Mouse (Mus musculus): ENCODE data around the gene Ergic1.
A peak's percentile ranks its signal among the peaks of the same experiment; 100 is the strongest.

The Ergic1 gene

DNA sequence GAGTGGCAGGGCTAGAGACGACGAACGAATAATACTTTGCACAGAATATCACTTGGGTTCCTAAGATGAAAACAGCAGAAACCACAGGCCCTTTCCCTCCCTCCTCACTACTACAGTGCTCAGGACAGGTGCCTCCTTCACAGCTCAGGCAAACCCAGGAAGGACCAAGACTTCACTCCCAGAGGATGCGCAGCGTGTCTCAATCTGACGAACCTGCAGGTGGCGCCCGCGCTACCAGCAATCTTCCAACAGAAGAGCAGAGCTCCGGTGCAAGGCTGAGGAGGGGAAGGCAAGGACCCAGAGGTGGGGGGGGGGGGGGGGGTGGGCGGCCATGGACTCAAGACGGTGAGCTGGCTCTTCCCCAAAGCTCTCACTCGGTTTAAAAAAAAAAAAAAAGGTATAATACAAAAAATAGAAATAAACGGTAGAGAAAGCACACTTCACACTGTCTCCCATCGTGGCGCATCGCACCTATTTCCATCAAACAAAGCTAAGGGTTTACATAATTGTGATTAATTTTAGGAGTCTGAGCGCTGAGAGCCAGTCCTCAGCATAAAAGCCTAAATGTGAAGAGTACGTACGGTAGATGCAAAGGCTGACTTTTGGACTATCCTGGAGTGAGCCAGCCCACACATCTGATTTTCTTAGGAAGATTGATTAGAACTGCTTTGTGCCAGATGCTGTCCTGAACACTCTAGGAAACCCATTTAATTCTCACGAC, 99.1 kb downstream of the Ergic1 start:
- DNase-seq (ENCODE audit: extremely low spot score), result peak; percentile 73

DNA sequence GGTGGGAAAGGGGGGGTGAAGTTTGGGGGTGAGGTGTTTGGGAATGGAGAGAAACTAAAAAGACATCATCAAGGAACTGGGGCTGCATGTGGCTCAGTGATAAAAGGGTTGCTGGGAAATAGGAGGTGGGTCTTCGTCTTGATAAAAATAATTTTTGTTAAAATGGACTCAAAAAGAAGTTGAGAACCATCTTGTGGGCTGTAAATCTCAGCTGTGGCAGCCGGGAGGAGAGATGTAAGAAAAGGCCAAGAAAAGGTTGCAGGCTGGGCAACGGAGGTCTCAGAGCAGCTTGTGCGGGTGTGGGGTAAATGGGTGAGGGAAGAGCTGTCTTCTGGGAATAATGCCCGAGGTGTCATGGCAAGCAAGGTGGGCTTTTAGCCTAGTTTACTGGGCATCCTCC, 100.9 kb downstream of the Ergic1 start:
- DNase-seq (ENCODE audit: extremely low spot score), result no peak

DNA sequence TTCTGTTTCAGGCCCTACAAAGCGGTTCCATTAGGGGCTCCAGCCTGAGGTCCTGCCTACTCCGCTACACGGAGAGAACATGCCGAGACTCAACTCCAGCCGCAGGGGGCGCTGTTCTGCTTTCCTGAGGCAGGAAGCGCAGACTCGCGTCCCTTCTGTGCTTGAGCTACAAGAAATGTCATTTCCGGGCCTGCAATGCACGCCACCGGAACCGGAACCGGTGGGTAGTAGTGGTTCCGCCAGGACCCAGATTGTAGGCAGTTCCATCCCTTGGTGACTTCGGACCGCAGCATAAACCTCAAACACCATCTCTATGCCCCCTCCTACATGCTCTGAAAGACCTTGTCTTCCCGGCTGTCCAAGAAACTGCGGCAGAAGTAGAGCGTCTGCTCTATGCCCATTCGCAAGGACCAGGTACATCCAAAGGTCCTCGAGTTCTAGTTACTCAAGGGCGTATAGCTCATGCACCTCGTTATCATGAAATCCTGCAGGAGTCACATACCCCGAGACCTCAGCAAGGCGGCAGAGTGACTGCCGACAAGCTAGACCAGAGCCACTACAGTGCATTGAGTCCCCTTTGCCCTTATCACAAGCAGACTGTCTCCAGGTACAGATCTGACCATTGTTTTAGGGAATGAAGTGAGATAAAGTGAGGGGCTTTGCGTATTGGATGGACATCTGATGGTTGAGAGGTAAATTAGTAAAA, 101.8 kb downstream of the Ergic1 start, which contains the start of gene Atp6v0e:
Gene Atp6v0e, plus strand, starts transcription at position 254 of the 706 bp plus-strand sequence.
- peak; percentile 90 for DNase-seq (ENCODE audit: extremely low spot score)

DNA sequence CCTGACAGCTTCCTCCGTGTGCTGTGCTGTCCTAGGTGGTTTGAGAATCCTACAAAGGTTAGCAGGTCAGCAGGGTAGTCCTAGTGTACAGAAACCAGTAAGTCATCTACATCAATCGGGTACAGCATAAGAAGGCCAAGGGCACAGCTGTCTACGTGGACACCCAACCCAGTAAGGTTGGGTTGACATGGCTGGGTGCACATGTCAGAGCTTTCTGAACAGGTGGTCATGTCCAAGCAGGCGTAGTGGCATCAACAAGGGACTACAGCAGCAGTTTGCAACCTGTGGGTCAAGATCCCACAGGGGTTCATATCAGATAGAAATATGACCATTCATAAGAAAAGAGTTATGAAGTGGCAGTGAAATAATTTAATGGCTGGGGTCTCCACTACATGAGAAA, 104.3 kb downstream of the Ergic1 start:
- no peak for DNase-seq (ENCODE audit: extremely low spot score)

DNA sequence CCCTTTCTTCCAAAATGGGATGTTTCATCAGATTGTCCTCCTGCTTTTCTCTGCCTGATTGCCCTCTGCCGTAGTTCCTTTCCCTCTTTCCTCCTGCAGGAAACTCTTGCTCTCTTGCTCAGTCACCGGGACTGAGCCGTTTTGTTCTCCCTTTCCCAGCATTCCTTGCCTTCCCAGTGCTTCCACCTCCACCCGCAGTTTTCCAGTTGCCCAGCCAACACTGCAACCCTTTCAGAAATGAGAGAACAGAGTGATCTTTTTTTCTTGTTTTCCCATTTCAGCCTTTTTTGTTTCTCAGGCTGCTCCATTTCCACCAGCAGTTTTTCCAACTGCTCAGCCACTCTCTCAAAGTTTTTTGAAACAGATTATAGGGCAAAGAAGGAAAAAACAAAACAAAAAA, 110.0 kb downstream of the Ergic1 start:
- DNase-seq (ENCODE audit: extremely low spot score), result no peak

DNA sequence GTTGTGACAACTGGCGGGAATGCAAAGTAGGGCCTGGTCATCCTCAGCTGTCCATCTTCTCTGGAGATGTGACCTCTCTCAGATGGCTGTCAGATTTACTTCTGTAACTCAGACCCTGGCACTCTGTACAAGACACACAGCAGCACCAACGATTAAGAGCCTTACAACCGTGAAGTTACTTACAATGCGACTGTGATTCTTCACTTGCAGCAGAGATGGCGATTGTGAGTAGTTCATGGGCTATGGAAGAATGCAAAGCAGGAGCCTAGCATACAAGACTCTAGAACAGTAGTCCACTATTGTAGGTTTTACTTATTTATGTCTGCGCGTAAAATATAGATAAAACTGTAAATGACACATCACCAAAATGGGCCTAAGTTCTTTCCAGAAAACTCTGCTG, 114.6 kb downstream of the Ergic1 start:
- DNase-seq (ENCODE audit: extremely low spot score), result no peak

DNA sequence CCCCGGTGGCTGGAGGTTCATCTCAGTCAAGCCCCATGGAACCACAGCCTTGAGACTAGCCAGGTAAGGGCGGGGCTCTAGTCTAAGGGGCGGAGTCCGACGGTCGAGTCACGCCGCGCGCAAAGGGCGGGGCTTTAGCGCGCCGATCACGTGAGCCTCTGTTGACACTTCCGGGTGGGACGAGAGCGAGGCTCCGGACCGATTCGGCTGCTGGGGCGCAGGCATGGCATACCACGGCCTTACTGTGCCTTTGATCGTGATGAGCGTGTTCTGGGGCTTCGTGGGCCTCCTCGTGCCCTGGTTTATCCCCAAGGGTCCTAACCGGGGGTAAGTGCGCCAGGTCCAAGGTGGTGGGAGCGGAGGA, 114.9 kb downstream of the Ergic1 start:
- peak; percentile 90 for DNase-seq (ENCODE audit: extremely low spot score)

DNA sequence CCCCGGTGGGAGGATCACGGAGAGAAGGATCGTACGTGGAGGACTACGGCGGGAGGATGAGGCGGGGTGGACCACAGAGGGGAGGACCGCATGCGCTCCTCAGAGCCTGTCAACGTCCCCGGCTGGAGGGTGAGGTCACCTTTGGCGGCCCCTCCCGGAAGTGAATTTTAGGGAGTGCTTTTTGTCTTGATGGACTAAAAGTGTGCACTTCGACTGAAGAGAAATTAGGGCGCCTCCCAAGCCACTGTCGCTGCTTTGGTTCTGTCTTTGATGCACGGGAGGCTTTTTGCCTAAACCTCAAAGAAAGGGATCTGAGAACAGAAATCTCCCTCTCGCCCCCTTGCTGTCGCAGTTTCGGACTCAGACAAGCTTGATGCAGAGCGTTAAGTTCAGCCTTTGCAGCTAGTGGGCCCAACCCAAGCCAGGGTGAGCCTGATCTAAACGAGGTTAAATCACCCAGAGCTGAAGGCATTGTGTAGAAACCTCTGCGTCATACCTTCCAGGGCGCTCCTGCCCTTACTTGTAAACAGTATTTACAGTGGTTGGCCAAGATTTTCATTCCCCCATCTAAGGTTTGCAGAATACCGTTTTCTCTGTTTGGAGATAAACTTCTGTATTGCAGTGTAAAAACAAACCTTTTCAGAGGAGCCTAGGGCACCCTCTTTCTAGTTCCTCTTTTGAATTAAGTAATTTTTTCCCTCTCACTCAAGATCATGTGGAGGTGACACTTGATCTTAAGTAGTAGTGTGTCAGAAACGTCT, 115.5 kb downstream of the Ergic1 start:
- DNase-seq (ENCODE audit: extremely low spot score), result no peak

DNA sequence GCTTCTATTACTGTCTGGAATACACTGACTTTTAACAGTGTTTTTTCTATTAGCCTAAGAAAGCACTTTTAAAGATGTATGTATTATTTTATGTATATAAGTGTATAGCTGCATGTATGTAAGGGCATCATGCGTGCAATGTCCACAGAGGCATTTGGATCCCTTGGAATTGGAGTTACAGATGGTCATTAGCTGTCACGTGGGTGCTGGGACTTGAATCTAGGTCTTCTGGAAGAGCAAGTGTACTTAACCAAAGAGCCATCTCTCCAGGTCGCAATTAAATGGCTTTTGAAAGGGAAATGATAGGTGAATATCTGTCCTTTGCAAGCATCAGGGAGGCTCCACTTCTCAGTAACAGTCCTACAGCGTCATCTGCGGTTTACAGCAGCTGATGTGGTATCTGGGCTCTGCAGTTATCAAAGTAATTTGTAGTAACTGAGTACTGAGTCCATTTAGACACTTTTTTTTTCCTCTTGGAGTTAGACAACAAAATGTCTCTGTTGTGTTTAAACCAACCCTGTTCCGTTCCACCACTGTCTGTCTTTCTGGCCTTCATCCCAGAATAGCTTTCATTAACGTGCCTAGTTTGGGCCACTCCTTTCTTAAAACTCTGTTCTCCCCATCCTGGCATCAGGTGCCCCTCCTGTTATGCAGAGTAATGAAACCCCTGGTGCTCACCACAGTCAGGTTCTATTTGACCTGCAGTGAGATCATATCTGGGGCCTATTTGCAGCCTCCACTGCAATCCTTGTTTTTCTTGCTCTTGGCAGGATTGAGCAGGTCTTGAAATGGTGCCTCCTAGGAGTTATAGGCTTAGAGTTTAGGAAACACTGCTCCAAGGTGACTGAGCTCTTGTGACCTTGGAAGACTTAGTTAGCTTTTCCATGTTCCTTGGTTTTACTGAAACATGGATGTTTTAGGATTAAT, 116.7 kb downstream of the Ergic1 start:
- DNase-seq (ENCODE audit: extremely low spot score), result no peak

DNA sequence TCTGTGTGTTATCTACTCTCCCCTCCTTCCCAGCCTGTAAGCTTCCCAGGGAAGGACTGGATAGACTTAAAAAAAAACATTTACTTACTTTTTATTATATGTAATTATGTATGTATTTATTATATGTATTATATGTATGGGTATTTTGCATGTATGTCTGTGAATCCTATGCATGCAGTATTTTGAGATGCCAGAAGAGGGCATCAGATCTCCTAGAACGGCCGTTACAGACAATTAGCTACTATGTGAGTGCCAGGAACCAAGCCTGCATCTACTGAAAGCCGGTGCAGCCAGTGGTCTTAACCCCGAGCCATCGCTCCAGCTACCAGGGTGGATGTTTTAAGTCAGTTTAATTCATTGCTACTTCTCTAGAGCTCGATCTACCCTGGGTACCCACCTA, 120.0 kb downstream of the Ergic1 start:
- no peak for DNase-seq (ENCODE audit: extremely low spot score)

DNA sequence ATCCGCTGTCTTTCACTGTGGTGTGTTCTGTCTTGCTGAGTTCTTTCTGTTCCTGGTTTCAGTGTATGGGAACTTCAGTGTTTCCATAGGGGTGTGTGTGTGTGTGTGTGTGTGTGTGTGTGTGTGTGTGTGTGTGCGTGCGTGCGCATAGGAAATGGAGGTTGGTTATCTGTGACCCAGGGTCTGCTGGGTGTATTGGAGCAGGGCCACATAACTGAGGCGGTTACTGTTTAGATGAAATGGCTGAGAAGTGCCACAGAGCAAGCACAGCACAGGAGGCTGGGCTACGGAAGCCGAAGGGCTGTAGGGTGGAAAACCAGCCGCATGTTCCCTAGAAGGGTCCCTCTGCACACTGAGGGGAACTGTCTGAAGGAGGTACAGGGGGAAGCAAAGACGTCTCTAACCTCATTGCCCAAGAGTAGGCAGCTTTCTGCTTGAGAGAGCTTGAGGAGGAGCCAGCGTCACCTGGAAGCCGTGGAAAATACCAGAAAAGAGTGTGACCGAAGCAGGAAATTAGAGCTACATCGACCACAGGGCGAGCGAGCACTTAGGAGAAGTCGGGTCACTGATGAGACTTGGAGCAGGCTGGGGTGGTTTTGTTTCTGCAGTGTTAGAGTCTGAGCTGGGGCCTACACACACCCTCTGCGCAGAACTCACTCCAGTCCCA, 125.2 kb downstream of the Ergic1 start:
- DNase-seq (ENCODE audit: extremely low spot score), result no peak

DNA sequence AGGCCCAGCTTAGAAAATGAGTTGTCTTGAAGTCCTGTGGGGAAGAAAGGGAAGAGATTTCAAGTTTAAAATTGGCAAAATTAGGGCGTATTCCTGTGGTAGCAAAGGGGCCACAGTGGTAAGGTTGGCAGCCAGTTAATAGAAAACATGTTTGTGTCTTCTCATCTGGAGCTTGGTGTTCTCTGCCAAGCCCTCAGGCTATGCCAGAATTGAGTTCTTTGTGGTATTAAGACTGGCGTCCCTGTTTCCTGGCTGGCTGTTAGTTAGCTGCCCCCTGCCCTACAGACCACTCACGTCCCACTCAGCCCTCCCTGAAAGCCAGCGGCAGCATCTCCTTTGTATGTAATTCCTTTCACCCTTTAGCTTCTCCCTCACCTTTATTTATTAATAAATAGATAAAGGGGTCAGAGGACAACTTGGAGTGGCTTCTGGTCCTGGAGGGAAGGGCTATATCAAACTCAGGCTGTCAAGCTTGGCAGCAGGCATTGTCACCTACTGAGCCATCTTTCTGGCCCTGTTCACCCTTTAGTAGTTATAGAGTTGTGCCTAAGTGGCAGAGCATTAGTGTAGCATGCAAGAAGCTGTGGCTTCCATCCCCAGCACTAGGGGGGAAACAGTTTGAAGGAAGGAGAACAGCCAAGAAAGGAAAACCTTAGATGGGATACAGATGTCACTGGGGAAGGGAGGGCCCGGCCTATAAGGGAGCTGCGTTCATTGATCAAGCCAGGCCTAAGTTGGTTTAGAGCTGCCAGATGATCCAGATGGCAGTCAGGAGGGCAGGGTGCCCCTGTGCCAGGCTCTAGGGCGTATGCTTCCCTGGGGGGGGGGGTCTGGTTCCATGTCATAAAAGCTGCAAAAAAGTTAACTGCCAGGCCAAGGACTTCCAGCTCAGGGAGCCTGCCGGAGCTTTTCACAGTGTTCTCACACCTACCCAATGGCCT, 127.8 kb downstream of the Ergic1 start:
- DNase-seq (ENCODE audit: extremely low spot score), result no peak

DNA sequence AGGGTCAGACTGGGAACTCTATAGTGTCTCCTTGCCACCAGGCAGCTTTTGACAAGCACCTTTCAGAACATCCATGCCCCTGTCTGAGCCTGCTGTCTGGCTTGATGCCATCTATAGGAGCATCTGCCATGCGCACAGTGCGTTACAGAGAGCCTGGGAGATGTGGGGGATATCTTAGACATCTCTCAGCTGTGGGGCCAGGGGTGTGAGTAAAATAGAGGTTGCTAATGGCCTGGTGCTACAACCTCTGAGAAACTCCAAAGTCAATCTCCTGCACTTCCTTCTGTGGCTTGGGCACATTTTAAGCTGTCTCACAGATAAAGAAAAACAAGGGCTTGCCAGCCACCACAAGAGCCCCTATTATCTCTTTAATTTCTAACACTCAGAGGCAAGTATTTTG, 128.5 kb downstream of the Ergic1 start:
- no peak for DNase-seq (ENCODE audit: extremely low spot score)

DNA sequence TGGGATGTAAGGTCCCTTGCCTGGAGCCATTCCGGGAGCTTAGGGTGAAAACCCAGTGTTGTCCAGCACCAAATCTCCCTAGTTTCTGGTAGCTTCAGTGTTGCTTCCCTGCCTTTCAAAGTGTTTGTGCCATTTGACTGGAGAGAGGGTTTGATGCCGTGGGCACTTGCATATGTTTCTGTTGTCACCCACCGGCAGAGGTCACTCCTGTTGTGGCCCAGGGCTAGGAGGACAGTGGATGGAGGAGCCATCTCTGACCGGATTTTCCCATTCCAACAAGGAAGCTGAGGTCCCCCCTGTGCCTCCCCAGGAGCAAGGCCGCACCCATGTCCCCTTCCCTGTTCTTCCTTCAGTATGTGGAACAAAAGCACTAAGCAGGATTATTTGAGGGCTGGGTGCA, 128.9 kb downstream of the Ergic1 start:
- no peak for DNase-seq (ENCODE audit: extremely low spot score)

DNA sequence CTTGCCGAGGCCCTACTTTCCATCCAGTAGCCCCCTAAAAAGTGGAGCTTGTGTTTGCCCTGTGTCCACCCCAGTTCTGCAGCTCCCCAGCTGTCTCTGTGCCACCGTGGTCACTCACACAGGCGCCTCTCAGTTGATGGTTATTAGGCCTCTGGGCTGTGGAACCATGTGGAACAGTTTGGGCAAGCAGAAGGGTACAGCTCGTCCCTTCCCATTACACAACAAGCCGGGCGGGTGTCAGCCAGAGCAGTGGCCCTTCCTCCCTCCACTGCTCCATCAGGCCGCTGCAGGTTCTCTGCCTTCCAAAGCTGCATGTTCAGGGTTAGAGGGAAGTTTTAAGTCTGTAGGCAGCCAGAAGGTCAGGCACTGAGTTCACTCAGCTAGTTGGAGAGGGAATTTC, 129.8 kb downstream of the Ergic1 start:
- no peak for DNase-seq (ENCODE audit: extremely low spot score)

DNA sequence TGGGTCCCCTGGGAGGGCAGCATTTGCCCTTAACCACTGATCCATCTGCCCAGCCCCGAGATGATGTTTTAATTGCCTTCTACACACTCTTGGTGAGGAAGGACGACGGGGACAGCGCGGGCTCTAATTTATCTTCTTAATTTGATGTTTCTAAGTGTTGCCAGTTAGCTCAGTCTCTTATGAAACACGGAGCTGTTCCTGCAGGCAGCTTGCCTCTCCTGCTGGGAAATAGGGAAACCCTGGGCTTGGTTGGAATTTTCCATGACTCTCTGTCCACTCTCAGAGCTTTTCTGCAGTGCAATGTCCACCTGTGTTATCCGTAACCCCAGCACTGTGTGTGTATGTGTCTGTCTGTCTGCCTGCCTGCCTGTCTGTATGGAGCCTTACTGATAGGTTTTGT, 132.1 kb downstream of the Ergic1 start:
- DNase-seq (ENCODE audit: extremely low spot score), result no peak

DNA sequence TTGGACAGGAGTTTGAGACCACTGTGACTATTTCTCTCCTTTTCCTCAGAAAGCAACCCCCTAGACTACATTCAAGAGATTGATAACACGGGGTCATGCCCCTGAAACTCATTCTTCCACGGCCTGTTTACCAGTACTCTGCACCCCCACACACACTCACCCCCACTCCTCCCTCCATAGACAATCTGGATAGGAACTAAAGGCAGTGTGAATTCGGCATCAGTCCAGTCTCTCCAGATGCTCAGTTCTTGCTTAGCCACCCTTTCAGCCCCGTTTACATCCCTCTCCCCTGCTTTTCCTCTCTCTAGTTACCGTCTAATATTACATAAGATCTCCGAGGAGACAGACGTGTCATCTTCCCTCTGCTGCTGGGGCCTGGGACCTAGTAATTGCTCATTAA, 132.9 kb downstream of the Ergic1 start:
- DNase-seq (ENCODE audit: extremely low spot score), result no peak

DNA sequence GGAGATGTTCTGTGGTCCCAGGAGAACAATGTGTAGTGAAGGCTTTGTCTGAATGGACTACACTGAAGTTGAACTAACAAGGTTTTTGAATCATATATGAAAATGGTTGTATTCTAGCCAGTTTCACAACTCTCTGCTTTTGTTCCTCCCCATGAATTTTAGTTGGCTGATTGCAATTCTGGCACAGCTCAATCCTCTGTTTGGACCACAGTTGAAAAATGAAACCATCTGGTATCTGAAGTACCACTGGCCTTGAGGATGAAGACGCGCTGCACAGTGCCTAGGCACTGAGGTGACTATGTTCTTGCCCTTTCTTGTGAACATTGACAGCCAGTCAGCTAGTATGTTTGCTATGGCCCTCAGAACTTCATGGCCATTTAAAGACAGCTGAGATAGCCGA, 133.9 kb downstream of the Ergic1 start:
- no peak for DNase-seq (ENCODE audit: extremely low spot score)

DNA sequence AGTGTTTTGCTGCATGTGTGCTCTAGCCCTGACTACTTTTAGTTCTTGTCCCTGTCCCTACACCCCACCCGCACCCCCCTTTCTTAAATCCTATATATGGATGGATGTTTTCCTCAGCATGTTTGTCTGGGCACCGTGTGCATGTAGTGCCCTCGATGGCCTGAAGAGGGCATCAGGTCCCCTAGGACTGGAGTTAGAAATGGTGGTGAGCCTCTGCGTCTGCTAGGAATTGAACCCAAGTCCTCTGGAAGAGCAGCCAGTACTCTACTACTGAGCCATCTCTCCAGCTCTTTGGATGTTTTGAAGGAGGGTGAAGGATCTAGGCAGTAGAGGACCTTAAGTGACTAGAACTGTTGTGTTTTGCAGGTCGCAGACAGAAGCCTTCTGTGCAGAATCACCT, 137.6 kb downstream of the Ergic1 start:
- no peak for DNase-seq (ENCODE audit: extremely low spot score)

Measured in embryo, embryonic 9.5 days (tissue).